Mouse (Mus musculus): Measurements from ENCODE around the gene Dync1li1. TPM values are rescaled to one million over a fixed set of nuclear protein-coding genes. Genes with fewer than 3 reads are reported as not detected.
A peak's percentile ranks its signal among the peaks of the same experiment; 100 is the strongest.

Dync1li1 gene
- polyA plus RNA-seq, 1 experiment from 2014 or later, result 44.5 TPM

DNA sequence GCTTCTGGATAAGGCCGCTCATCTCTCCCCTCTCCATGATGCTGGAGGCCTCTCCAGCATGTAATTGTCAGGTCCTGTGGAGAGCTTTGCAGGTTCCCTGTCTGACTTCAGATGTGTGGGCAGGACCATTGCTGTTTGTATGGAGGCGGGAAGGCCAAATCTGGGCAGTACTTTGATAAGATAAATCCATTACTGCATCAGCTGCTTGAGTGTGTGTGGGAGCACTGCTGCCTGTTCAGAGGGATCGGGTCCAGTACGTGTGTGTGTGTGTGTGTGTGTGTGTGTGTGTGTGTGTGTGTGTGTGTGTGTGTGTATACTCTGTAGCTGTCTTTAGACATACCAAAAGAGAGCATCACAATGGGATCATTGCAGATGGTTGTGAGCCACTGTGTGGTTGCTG, 56.6 kb downstream of the Dync1li1 start:
- Histone ChIP-seq H3K4me2 (replicated peaks; ENCODE audit: low read depth, low read length) (no peak overlapping the region), H3K4me1 (ENCODE audit: insufficient read depth, low read depth, low read length) (no peaks in the 10 kb centered on the region), H3K27ac (ENCODE audit: low read length) (no peak overlapping the region), H3K9ac (replicated peaks; ENCODE audit: low read depth) (no peak overlapping the region), H3K9me3 (ENCODE audit: low read length) (no peaks in the 10 kb centered on the region), H3K27me3 (replicated peaks; ENCODE audit: insufficient read depth, low read length) (no peaks in the 10 kb centered on the region), H3K4me3 (ENCODE audit: low read depth, low read length) (no peak overlapping the region), H3K36me3 (ENCODE audit: insufficient read depth, low read length) (peaks cover 14% of the 10 kb centered on the region)
- 87% methylated on average over 4 of the region's 4 CpGs for WGBS
- no peak for ATAC-seq
- TF ChIP-seq EP300 (IDR thresholded peaks at IDR 0.05) (no peak), CTCF (IDR thresholded peaks at IDR 0.05) (no peak)
- DNase-seq (ENCODE audit: low spot score), result no peak

- H3K36me3 ChIP-seq (ENCODE audit: insufficient read depth, low read length), result peaks cover 14% of the 10 kb centered on the region
Measured at GRCm38 (mm10) chr9:114745654-114746053, 57.1 kb downstream of the Dync1li1 start.

DNA sequence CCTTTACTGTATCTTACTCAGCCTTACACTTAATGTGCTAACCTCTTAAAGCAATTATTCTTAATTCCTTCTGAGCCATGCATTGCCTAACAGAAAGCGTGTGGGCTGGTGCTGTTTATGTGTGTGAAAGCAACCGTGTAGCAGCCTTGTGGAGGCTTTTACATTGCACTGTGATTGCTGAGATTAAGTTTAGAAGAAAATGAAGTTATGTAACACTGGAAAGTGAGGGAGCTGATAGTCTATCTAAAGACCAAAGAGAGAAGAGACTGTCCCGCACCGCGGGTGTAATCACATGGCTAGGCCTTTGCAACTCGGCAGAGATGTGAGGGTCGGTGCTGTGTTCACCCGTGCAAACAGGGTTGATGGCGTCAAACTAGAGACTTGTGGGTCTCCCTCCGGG, 58.4 kb downstream of the Dync1li1 start:
- Histone ChIP-seq H3K36me3 (ENCODE audit: insufficient read depth, low read length) (peaks cover 14% of the 10 kb centered on the region), H3K4me1 (ENCODE audit: insufficient read depth, low read depth, low read length) (no peaks in the 10 kb centered on the region), H3K9ac (replicated peaks; ENCODE audit: low read depth) (no peak overlapping the region), H3K27me3 (replicated peaks; ENCODE audit: insufficient read depth, low read length) (no peaks in the 10 kb centered on the region), H3K27ac (ENCODE audit: low read length) (no peak overlapping the region), H3K9me3 (ENCODE audit: low read length) (no peaks in the 10 kb centered on the region), H3K4me2 (replicated peaks; ENCODE audit: low read depth, low read length) (no peak overlapping the region), H3K4me3 (ENCODE audit: low read depth, low read length) (no peak overlapping the region)
- ATAC-seq (no peak), DNase-seq (ENCODE audit: low spot score) (no peak)
- 77% methylated on average over 10 of the region's 10 CpGs for WGBS
- TF ChIP-seq EP300 (IDR thresholded peaks at IDR 0.05), result no peak
- TF ChIP-seq CTCF (IDR thresholded peaks at IDR 0.05), result no peak

More at GRCm38 (mm10) chr9:114745654-114746053, 57.1 kb downstream of the Dync1li1 start:
- 56% methylated on average over 4 of the region's 4 CpGs for WGBS
- ATAC-seq (no peak), DNase-seq (ENCODE audit: low spot score) (no peak)
- Histone ChIP-seq H3K27ac (ENCODE audit: low read length) (no peak overlapping the region), H3K27me3 (replicated peaks; ENCODE audit: insufficient read depth, low read length) (no peaks in the 10 kb centered on the region), H3K9ac (replicated peaks; ENCODE audit: low read depth) (no peak overlapping the region), H3K9me3 (ENCODE audit: low read length) (no peaks in the 10 kb centered on the region), H3K4me3 (ENCODE audit: low read depth, low read length) (no peak overlapping the region), H3K4me2 (replicated peaks; ENCODE audit: low read depth, low read length) (no peak overlapping the region), H3K4me1 (ENCODE audit: insufficient read depth, low read depth, low read length) (no peaks in the 10 kb centered on the region)
- TF ChIP-seq EP300 (IDR thresholded peaks at IDR 0.05) (no peak), CTCF (IDR thresholded peaks at IDR 0.05) (no peak)

GRCm38 (mm10) chr9:114747466-114747865, 58.9 kb downstream of the Dync1li1 start:
- no peaks in the 10 kb centered on the region for H3K4me1 ChIP-seq (ENCODE audit: insufficient read depth, low read depth, low read length)
- H3K4me3 ChIP-seq (ENCODE audit: low read depth, low read length), result no peak overlapping the region
- DNase-seq (ENCODE audit: low spot score) (no peak), ATAC-seq (no peak)
- peaks cover 14% of the 10 kb centered on the region for H3K36me3 ChIP-seq (ENCODE audit: insufficient read depth, low read length)
- TF ChIP-seq EP300 (IDR thresholded peaks at IDR 0.05) (no peak), CTCF (IDR thresholded peaks at IDR 0.05) (no peak)
- H3K27ac ChIP-seq (ENCODE audit: low read length), result no peak overlapping the region
- no peaks in the 10 kb centered on the region for H3K9me3 ChIP-seq (ENCODE audit: low read length)
- 86% methylated on average over 12 of the region's 12 CpGs for WGBS
- no peak overlapping the region for H3K9ac ChIP-seq (replicated peaks; ENCODE audit: low read depth)
- no peaks in the 10 kb centered on the region for H3K27me3 ChIP-seq (replicated peaks; ENCODE audit: insufficient read depth, low read length)
- H3K4me2 ChIP-seq (replicated peaks; ENCODE audit: low read depth, low read length), result no peak overlapping the region

DNA sequence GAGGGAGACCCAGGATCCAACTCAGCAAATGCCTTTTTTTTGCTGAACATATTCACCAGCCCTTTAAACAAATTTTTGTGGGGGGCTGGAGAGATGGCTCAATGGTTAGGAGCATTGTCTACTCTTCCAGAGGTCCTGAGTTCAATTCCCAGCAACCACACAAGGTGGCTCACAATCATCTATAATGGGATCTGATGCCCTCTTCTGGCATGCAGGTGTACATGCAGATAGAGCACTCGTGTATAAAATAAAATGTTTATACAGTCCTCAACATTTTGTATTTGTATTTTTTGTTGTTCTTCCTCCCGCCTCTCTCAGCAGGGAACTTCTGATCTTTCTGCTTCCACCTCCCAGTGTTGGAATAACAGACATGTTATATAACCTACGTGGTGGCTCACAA, 63.0 kb downstream of the Dync1li1 start:
- 77% methylated on average over 3 of the region's 3 CpGs for WGBS
- no peak overlapping the region for H3K27ac ChIP-seq (ENCODE audit: low read length)
- H3K36me3 ChIP-seq (ENCODE audit: insufficient read depth, low read length), result peaks cover 14% of the 10 kb centered on the region
- ATAC-seq (no peak), DNase-seq (ENCODE audit: low spot score) (no peak)
- peak; percentile 31; the same call in 1 of the 2 replicates for TF ChIP-seq CTCF (IDR thresholded peaks at IDR 0.05)
- TF ChIP-seq EP300 (IDR thresholded peaks at IDR 0.05), result no peak
- H3K4me1 ChIP-seq (ENCODE audit: insufficient read depth, low read depth, low read length), result no peaks in the 10 kb centered on the region
- H3K4me2 ChIP-seq (replicated peaks; ENCODE audit: low read depth, low read length), result no peak overlapping the region
- no peak overlapping the region for H3K9ac ChIP-seq (replicated peaks; ENCODE audit: low read depth)
- H3K4me3 ChIP-seq (ENCODE audit: low read depth, low read length), result no peak overlapping the region
- no peaks in the 10 kb centered on the region for H3K9me3 ChIP-seq (ENCODE audit: low read length)
- no peaks in the 10 kb centered on the region for H3K27me3 ChIP-seq (replicated peaks; ENCODE audit: insufficient read depth, low read length)

GRCm38 (mm10) chr9:114752311-114752710, 63.7 kb downstream of the Dync1li1 start:
- H3K4me1 ChIP-seq (ENCODE audit: insufficient read depth, low read depth, low read length), result no peaks in the 10 kb centered on the region
- H3K9ac ChIP-seq (replicated peaks; ENCODE audit: low read depth), result no peak overlapping the region
- no peak for DNase-seq (ENCODE audit: low spot score)
- H3K4me2 ChIP-seq (replicated peaks; ENCODE audit: low read depth, low read length), result peak overlapping the region; percentile 57; the same call in 1 of the 2 replicates
- no peaks in the 10 kb centered on the region for H3K27me3 ChIP-seq (replicated peaks; ENCODE audit: insufficient read depth, low read length)
- H3K4me3 ChIP-seq (ENCODE audit: low read depth, low read length), result no peak overlapping the region
- no peak for ATAC-seq
- no peak overlapping the region for H3K27ac ChIP-seq (ENCODE audit: low read length)
- H3K9me3 ChIP-seq (ENCODE audit: low read length), result no peaks in the 10 kb centered on the region
- 74% methylated on average over 9 of the region's 9 CpGs for WGBS
- H3K36me3 ChIP-seq (ENCODE audit: insufficient read depth, low read length), result peaks cover 13% of the 10 kb centered on the region
- TF ChIP-seq EP300 (IDR thresholded peaks at IDR 0.05) (no peak), CTCF (IDR thresholded peaks at IDR 0.05) (no peak)
